Mouse (Mus musculus): ENCODE measurements around the gene Olr1. TPM values are rescaled to one million over a fixed set of nuclear protein-coding genes. Genes with fewer than 3 reads are reported as not detected.

The Olr1 gene
- under 1 TPM in 1 of 2 experiments, not detected in 1; 0.40 TPM for total RNA-seq (2021)
- long read RNA-seq, experiment 1, result 0 reads
- long read RNA-seq, experiment 2, result 0 reads

GRCm38 (mm10) chr6:129507024-129507423, at the start of gene Olr1:
TSS of gene Olr1 (minus strand) at chr6:129507165.
- DNase-seq, result peak; percentile 21 to 24

DNA sequence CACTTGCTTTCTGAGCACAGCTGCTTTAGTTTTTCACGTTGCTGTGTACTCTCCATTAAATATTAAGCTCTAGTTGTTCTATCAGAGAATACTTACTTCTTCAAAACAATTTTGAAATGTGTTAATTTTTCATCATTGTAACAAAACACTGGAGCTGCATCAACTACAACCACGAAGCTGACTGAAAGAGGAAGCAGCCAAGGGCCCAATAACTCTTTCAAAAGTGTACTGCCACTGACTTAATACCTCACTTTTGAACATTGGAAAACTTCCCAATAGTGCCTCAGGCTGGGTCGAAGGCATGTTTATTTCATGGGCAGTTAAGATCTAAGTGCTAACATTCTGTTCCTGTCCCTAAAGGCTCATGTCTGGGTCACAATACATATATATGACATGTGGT, 41.0 kb upstream of the Olr1 start:
- no peak for DNase-seq

GRCm38 (mm10) chr6:129547277-129547676, 40.3 kb upstream of the Olr1 start:
- no peak for DNase-seq

DNA sequence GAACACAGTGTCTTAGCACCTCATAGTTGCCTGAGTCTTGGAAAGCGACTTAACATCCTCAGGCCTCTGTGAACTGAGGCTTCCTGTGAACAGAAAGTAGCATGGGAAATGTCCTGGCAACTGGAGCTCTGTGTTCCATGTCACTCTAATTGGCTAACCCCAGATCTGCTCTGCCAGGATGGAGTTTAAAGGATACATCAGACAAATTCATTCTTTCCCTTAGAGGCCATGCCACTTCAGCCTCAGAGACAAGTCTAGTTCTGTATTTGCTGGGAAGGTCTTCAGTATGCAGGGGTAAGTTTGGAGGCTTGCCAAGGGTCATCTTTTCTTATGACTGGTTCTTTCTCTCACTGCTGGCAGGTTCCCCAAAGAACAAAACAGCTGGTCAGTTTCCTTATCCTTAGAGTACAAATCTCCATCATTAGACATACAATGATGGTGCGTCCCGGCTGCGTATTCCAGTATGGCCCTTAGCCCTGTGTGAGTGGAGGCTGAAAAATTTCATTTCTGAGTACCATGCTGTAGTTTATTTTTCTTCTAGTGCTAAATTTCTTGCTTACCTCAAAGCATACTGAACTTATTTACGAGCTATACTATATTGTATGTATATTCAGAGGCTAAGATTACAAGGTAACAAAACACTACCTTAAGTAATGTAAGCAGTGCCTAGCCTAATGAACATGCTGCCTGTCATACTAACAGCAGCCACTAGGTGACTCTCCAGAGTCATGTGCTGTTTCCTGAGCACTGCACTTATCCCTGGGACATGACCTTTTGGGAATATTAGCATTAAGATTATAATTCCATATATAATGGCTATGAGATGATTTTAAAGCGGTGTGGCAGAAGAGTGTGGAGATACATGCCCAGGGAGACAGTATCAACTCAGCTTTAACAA, 37.0 kb upstream of the Olr1 start:
- peak; percentile 66 to 76 for DNase-seq

- no peak for DNase-seq
These were observed 35.6 kb upstream of the Olr1 start for GRCm38 (mm10) chr6:129542540-129542939.

DNA sequence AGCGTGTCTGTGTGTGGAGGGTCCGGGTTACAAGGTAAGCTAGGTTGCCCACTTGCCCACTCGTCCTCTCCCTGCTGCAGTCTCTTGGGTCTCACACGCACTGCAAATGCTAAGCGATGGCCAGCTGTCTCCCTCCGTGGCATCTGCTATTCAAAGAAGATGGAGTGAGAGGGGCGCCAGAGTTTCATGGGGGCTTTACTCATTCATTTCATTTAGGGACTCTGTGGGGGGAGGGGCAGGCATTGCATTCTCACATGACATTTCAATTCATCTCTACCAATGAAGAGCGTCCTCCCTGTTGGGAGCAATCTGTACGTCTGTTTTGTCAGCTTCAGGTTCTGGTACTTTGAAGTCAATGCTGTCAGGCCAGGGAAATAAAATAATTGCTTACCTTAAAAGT, 35.0 kb upstream of the Olr1 start:
- DNase-seq, result no peak

DNA sequence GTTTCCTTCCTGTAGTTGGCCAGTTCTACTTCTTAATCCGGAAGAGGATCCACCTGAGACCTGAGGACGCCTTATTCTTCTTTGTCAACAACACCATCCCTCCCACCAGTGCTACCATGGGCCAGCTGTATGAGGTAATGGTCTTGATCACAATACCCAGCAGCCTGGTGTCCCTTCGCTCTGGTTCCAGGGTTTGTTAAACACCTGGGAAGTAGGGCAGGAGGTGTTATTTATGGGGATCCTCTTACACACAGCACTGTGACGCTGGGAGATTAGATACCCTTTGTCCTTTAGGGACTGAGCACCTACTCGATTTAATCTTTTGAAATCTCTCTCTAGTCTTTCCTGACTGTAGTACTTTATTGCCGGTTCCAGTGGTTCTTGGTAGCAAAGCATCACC, 31.6 kb upstream of the Olr1 start:
- no peak for DNase-seq

DNA sequence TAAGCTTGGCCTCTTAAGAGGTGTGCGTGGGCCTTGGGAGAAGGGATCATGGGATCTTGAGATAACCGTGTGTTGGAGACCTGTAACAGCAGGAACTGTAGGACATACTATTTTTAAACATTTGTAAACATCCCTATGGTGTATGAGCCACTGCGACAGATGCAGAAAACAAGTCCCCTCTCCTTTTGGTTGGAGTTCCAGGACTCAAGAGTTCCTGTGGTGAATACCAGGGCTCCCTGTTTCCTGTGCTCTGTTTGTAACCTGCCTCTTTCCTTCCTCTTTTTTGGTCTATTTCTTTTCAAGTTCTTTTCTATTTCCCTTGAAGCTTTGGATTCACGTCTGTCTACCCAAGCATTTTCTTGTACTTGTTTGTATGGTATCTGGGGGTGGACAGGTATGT, 28.8 kb upstream of the Olr1 start:
- DNase-seq, result no peak

- no peak for DNase-seq
These were observed 27.7 kb upstream of the Olr1 start for GRCm38 (mm10) chr6:129534627-129535190.

DNA sequence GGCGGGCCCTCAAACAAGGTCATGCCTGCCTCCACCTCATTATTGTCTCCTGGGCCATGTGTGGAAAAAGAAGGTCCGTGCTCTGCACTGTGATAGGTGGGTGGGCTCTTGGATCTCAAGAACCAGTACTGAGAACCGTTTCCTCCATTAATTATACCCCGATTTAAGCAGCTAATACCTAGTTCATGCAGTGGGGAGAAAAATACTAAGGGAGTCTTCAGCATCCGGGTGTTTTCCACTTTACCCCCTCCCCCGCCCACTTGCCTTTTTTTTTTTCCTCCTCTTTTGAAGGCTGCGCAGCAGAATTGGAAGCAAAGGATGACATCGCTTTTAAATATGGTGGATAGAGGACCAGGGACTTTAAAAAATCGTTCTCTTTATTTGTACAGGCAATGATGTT, 27.1 kb upstream of the Olr1 start:
- DNase-seq, result peak in 1 of 2 experiments; percentile 47

DNA sequence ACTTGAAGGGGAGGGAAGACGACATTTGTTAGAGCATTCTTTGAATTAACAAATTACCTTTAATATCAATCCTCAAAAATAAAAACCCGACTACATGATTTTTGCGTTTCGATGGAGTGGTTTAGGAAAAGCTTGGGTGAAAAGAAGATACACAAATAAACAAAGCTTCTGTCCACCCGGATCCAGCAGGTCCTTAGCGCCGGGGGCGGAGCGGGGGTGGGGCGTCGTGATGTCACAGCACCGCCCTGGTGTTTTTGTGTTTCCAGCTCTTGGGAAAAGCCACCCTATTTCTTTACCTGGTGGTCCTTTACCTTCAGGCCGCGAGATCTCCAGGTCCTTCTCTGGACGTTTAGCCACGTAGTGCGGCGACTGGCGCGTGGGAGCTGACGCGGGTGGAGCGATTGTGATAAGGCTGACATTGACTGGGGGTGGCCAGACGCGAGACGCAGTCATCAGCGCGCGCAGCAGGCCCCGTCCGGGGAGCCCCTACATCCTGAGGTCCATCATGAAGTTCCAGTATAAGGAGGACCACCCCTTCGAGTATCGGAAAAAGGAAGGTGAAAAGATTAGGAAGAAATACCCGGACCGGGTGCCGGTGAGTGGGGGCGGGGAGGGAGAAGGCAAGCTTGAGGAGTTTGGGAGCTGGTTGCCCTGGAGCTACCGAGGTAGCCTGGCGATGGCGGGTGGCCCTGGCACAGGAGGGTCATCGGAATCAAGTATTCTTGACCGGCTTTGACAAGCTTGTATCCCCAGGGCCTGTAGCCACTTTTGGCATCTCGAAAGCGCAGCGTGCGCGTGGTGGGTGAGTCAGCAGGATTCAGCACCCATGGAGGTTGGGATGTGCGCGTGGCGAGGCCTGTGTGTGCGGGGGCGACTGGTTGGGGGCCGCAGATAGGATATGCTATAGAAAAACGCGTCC, 26.2 kb upstream of the Olr1 start, which contains the start of gene Gabarapl1:
Gene Gabarapl1, plus strand, starts transcription at position 219 of the 919 bp plus-strand sequence.
- DNase-seq, result peak; percentile 91 to 94

GRCm38 (mm10) chr6:129532556-129532941, 25.6 kb upstream of the Olr1 start:
- DNase-seq, result peak; percentile 82 to 84

DNA sequence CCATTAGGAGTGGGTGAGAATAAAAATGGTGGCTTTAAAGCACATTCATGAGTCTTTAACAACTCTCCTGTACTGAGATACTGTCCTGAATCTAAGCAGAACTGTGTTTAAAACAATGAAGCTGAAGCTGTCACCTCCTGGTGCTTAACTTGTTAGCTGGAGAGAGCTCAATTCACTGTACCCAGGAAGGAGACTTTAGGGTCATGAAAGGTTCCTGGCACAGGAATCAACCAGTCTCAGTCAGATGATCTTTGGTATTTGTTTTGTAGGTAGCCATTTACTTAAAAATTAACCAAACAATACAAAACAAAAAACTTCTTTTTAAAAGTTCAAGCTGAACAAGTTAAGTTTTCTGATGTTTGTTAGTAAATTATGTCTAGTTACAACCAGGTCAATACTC, 23.3 kb upstream of the Olr1 start:
- no peak for DNase-seq

- DNase-seq, result no peak
These were observed 22.6 kb upstream of the Olr1 start for GRCm38 (mm10) chr6:129529605-129530004.

DNA sequence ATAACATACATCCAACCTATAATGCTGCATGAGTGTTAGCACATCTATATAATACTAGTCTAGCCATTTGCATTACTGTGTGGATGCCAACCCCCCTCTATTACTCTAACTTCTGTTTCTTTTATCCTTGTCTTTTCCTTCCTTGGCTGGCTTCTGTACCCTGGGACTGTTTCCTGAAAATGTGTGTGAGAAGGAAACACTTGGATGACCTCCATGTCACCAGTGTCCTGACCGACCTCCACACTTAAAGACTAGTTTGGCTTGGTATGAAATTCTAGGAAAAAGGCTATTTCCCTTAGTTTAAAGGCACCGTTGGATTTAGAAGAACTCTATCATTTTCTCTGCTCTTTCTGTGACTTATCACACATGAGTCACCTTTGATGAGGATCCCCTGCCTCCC, 20.5 kb upstream of the Olr1 start:
- DNase-seq, result no peak

GRCm38 (mm10) chr6:129526069-129526468, 19.1 kb upstream of the Olr1 start:
- no peak for DNase-seq

DNA sequence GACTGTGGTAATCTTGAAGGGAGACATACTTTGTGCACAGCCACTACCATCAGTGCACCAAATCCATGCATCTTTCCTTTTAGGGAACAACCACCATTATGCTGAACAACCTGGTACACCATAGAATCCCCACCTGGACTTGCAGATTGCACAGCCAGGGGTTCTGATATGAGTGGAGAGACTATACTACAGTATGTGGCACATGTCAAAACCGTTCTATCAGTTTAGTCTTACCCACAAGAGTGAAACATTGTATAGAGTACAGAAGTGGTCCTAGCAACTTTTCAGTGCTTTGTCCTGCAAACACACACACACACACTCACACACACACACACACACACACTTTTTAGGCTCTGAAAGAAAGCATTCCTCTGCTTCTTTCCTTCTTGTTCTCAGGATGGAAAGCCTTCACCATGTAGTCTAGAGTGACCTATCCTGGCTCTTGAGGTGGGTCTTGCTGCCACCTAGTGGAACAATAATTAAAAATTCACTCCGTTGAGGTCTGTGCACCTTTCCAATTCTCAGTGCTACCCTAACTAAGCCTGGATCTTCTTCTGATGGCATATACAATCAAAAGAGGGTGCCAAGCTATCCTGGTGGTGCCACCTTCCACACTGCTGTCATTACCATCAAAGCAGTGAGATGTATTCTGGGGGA, 10.9 kb upstream of the Olr1 start:
- peak in 1 of 2 experiments; percentile 52 for DNase-seq

DNA sequence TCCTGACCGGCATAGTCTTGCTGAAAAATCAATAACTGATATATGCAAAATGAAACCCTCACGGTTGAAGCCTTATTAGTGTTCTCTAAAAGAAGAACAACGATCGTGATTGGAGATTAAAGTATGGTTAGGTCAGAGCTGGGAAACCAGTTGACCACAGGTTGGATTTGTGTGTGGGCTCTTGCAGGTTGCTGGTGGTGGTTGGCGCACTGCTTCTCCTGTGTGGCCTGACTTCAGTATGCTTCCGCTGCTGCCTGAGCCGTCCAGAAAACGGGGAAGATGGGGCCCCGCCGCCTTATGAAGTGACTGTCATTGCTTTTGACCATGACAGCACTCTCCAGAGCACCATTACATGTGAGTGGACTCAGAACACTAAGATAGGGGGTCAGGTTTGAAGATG, 9.4 kb upstream of the Olr1 start:
- no peak for DNase-seq

DNA sequence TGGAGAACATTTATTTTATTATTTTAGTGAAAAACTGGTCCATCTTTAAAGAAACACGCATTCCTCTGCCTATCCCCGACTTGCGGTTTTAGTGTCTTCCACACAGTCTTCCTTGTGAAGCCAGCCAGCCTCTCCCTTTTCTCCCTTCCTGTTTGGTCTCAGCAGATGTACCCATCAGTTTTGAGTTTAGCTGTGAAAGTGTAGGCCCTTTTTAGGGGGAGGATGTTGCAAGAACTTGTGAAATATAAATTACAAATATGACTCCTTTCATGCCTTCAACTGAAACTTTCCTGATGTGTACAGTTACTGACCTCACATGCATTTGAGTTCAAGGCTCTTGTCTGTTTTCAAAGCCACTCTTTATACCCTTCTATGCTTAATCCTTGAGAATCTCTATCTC, 8.1 kb upstream of the Olr1 start:
- no peak for DNase-seq

GRCm38 (mm10) chr6:129514376-129514775, 7.4 kb upstream of the Olr1 start:
- DNase-seq, result no peak

GRCm38 (mm10) chr6:129513409-129513808, 6.4 kb upstream of the Olr1 start:
- DNase-seq, result no peak

DNA sequence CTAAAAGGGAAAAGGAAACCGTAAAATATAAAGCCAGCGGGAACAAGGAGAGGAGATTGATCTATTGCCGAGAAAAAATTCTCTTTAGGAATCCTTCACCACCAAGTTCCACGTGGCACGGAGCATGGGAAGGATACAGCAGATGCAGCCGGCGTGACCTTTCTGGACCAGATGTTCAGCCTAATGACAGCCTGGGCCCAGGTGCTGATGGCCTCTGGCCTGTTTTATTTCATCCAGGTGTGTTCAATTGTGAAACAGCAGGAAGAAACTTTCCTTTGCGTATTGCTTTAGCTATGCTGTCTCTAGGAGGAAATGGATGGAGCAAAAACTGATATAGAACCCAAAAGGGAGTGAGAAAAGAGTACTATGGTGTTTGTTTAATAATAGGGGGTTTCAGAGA, 5.9 kb upstream of the Olr1 start:
- no peak for DNase-seq

All from adrenal gland, postnatal 36 days (tissue).